Mouse (Mus musculus) intestine, embryonic 14.5 days (tissue): ENCODE data around the gene Chmp4b. TPM values are rescaled to one million over a fixed set of nuclear protein-coding genes. Genes with fewer than 3 reads are reported as not detected.

Experiments
- ATAC-seq: fragments of 200-750 bp; cut with Nextera tagmentation; replicated peaks from 2 replicates; pipeline ENCODE4 v1.8.0; 2017; ENCODE audit warnings: low read depth, moderate number of reproducible peaks, moderate TSS enrichment, moderate library complexity; ENCODE audit not compliant: low FRiP score, low TSS enrichment
- DNase-seq: peaks from one replicate; pipeline ENCODE4 v3.0.0-alpha.2; 2018; ENCODE audit warnings: low spot score
- H3K27ac ChIP-seq: fragments of 300-500 bp; sonication (generic); 2 replicates; pipeline ENCODE4 v1.5.1; 2014; ENCODE audit warnings: low read depth, mild to moderate bottlenecking, control low read depth
- H3K27me3 ChIP-seq: fragments of 300-500 bp; sonication (generic); replicated peaks from 2 replicates; pipeline ENCODE4 v1.6.1; 2014; ENCODE audit warnings: low read length, control low read depth; ENCODE audit not compliant: control insufficient read depth, insufficient read depth
- H3K36me3 ChIP-seq: fragments of 300-500 bp; sonication (generic); 2 replicates; pipeline ENCODE4 v1.6.1; 2014; ENCODE audit warnings: low read length, control low read depth; ENCODE audit not compliant: control insufficient read depth, insufficient read depth
- H3K4me1 ChIP-seq: fragments of 300-500 bp; sonication (generic); replicated peaks from 2 replicates; pipeline ENCODE4 v1.6.1; 2014; ENCODE audit warnings: low read length, control low read depth, mixed read lengths; ENCODE audit not compliant: control insufficient read depth, insufficient read depth
- H3K4me2 ChIP-seq: fragments of 300-500 bp; sonication (generic); 2 replicates; pipeline ENCODE4 v1.6.1; 2014; ENCODE audit warnings: low read length
- H3K4me3 ChIP-seq: fragments of 300-500 bp; sonication (generic); 2 replicates; pipeline ENCODE4 v1.5.1; 2014; ENCODE audit warnings: low read depth, low read length, control low read depth, mixed read lengths
- H3K9ac ChIP-seq: fragments of 300-500 bp; sonication (generic); 2 replicates; pipeline ENCODE4 v1.6.1; 2014; ENCODE audit warnings: mild to moderate bottlenecking, low read length
- H3K9me3 ChIP-seq: fragments of 300-500 bp; sonication (generic); 2 replicates; pipeline ENCODE4 v1.6.1; 2016; ENCODE audit warnings: low read length, control low read depth; ENCODE audit not compliant: control insufficient read depth
- WGBS: fragments of 180-500 bp; shearing (Covaris S2); extraction: QIAGEN DNeasy Blood & Tissue Kit; methylation state at CpG from one replicate; pipeline ENCODE4 v1.1.7; 2014; 5-methylcytosine and 5-hydroxymethylcytosine counted together
- polyA plus RNA-seq: library from polyadenylated mRNA; unstranded; fragments of >200 nt; fragmentation: Nextera tagmentation; extraction: Ambion mirVana; gene quantifications from 2 replicates; pipeline ENCODE4 v1.2.1, GENCODE M21; 2014

Chmp4b gene
- polyA plus RNA-seq, 1 experiment from 2014 or later: 15.8 TPM

DNA sequence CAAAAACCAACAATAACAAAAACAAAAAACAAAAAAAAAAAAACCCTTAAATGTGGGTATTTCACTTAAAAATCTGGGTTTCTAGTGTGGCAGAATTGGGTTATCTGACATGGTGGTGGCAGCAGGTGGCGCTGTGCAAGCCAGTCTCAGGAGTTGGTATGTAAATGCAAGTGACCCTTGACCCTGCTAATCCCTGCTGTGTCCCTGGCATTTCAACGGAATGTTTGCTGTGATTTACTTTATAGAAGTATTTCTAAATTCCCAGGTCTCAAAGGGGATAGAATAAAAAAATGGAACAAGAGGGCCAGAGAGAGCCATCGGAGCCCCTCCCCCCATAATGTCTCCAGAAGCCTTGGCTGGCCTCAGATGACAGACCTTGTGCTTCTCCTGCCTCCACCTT is 3.4 kb upstream of the Chmp4b start:
- 20% methylated on average over 3 of the region's 3 CpGs for WGBS
- no peak for ATAC-seq
- H3K9ac ChIP-seq: no peak overlapping the region
- H3K9me3 ChIP-seq: no peaks in the 10 kb centered on the region
- DNase-seq: no peak
- no peaks in the 10 kb centered on the region for H3K27me3 ChIP-seq
- H3K4me3 ChIP-seq: no peak overlapping the region
- no peak overlapping the region for H3K27ac ChIP-seq
- H3K4me1 ChIP-seq: 0 out of 2 replicates have a peak, but pooled peaks cover 3% of the 10 kb centered on the region
- H3K4me2 ChIP-seq: no peak overlapping the region
- H3K36me3 ChIP-seq: peaks cover 10% of the 10 kb centered on the region; the same call in 1 of the 2 replicates

DNA sequence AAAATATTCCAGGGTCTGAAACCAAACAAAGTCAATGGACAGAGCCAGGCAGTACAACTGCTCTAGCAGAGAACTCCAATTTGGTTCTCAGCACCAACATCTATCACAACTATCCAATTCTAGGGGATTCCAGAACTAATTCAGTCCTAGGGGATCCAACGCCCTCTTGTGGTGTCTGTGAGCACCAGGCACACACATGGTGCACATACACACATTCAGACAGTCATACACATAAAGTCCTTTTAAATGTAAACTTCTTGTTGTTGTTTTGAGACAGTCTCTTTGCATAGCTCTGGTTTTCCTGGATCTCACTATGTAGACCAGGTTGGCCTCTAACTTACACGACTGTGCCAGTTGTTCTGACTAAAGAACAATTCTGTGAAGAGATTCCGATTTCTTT is 1.1 kb upstream of the Chmp4b start:
- no peak overlapping the region for H3K4me3 ChIP-seq
- no peaks in the 10 kb centered on the region for H3K27me3 ChIP-seq
- H3K4me1 ChIP-seq: 0 out of 2 replicates have a peak, but pooled peaks cover 3% of the 10 kb centered on the region
- H3K9me3 ChIP-seq: no peaks in the 10 kb centered on the region
- ATAC-seq (no peak), DNase-seq (no peak)
- H3K9ac ChIP-seq: no peak overlapping the region
- WGBS: 79% methylated on average over 3 of the region's 3 CpGs
- peaks cover 7% of the 10 kb centered on the region; the same call in 1 of the 2 replicates for H3K36me3 ChIP-seq
- no peak overlapping the region for H3K4me2 ChIP-seq
- H3K27ac ChIP-seq: peak overlapping the region; percentile 82; the same call in 1 of the 2 replicates

DNA sequence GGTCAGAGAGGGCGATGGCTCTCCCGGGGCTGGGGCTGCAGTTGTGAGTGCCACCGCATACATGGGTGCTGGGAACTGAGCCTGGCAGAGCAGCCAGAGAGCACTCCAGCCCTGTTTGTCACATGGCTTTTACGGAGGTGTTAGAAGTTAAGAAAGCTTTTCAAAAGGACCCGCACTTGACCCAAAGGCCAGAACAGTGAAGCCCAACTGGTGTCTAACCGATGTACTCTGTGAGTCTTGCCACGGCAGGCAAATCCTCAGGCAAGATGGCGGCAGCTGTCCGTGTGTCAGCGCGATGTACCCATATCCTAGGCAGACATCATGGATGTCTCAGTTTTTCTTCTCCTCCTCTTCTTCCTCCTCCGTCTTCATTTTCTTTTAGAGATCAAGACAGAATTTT is 3.5 kb downstream of the Chmp4b start:
- WGBS: 93% methylated on average over 12 of the region's 12 CpGs
- Histone ChIP-seq H3K4me2 (no peak overlapping the region), H3K27me3 (no peaks in the 10 kb centered on the region), H3K27ac (no peak overlapping the region), H3K9ac (no peak overlapping the region), H3K9me3 (no peaks in the 10 kb centered on the region), H3K36me3 (no peaks in the 10 kb centered on the region), H3K4me3 (no peak overlapping the region), H3K4me1 (peaks cover 24% of the 10 kb centered on the region)
- ATAC-seq: no peak
- DNase-seq: no peak

DNA sequence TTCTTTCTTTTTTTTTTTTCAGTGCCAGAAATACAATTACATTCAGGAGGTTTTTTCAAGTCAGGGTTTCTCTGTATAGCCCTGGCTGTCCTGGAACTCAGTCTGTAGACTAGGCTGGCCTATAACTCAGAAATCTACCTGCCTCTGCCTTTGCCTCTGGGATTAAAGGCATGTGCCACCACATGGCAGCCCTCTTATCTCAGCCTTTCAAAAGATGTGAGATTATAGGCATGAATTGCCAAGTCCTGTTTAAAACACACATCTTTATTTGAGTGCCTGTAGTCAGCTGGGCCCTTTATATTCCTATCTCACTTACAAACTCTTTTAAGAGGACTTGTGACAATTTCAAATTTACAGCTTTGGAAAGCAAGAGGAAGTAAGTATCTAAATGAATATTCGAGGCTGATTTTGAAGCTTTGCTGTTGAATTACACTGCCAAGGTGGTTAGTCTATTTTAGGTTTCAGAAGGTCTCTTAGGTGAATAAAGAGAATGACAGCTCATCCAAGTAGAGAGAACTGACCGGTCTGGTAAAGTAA is 4.4 kb downstream of the Chmp4b start:
- Histone ChIP-seq H3K9me3 (no peaks in the 10 kb centered on the region), H3K27me3 (no peaks in the 10 kb centered on the region), H3K4me2 (peak overlapping the region; percentile 50), H3K27ac (peak overlapping the region; percentile 40; the same call in 1 of the 2 replicates), H3K4me1 (peaks cover 21% of the 10 kb centered on the region), H3K4me3 (peak overlapping the region; percentile 67; the same call in 1 of the 2 replicates), H3K36me3 (peaks cover 7% of the 10 kb centered on the region; the same call in 1 of the 2 replicates), H3K9ac (peak overlapping the region; percentile 29; the same call in 1 of the 2 replicates)
- ATAC-seq: no peak
- no peak for DNase-seq
- 66% methylated on average over 2 of the region's 2 CpGs for WGBS

DNA sequence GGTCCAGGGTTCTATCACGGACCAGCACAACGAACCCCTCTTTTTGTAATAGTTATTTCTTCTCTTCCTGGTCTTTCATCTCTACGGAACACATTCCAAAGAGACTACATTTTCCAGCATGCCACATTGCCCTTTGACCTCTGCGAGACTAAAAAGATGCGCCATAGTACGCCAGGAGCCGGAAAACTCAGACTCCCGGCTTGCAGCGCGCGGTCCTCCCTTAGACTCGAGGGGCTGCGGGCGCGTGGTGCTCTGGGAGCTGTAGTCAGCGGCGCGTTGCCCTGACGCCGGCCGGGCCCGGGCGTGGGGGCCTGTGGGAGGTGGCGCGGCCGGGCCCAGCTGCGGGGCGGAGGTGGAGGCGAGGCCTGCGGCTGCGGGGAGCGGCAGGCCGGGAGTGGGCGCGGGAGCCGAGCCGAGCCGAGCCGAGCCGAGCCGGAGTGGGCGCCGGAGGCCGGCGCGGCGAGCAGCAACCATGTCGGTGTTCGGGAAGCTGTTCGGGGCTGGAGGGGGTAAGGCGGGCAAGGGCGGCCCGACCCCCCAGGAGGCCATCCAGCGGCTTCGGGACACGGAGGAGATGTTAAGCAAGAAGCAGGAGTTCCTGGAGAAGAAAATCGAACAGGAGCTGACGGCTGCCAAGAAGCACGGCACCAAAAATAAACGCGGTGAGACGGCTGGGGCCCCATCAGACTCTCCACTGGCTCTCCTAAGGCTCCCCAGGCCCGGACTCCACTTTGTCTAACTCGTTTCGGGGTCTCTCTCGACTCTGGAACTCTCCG is 5.4 kb downstream of the Chmp4b start:
- peak overlapping the region; percentile 89 for H3K9ac ChIP-seq
- WGBS: 0% methylated on average over 67 of the region's 67 CpGs
- no peaks in the 10 kb centered on the region for H3K27me3 ChIP-seq
- H3K4me3 ChIP-seq: peak overlapping the region; percentile 67
- H3K36me3 ChIP-seq: peaks cover 17% of the 10 kb centered on the region
- H3K9me3 ChIP-seq: no peaks in the 10 kb centered on the region
- H3K4me1 ChIP-seq: peaks cover 21% of the 10 kb centered on the region
- ATAC-seq: peak; percentile 99
- peak overlapping the region; percentile 73 for H3K27ac ChIP-seq
- peak overlapping the region; percentile 71 for H3K4me2 ChIP-seq
- DNase-seq: peak; percentile 93

DNA sequence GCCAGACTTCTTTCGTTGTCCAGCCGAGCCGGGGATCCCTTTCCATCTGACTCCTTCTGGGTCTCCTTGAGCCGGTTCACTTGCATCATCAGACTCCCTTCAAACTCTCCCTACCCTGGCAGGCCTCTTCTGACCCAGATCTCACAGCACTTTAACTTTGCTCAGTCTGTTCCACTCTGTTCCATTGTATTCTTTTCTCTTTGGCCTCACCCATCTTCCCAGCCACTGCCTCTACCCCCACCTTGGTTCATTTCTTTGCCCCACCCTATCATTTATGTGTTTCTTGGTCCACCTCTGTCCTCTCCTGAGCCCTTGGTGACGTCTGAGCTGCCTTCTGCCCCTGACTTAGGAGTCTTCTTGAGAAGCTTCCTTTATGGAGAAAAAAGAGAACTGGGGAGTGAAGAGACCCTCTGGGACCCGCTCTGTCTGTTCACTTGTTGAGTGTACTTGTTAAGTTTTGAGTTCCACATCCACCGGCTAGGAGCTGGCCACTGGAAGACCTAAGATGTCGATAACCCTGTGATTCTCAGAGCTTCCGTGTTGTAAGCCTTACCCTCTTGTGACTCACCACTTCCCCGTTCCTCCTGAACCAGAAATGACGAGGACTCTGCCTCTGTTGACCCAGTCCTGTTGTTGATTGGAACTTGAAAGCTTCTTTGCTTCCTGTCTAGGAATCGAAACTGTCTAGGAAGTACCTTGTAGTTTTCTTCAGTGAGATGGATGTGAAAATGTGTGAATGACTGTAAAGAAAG is 6.2 kb downstream of the Chmp4b start:
- Histone ChIP-seq H3K27me3 (no peaks in the 10 kb centered on the region), H3K27ac (peak overlapping the region; percentile 73), H3K36me3 (peaks cover 19% of the 10 kb centered on the region), H3K4me2 (peak overlapping the region; percentile 71), H3K4me3 (peak overlapping the region; percentile 67), H3K9ac (peak overlapping the region; percentile 89), H3K9me3 (no peaks in the 10 kb centered on the region), H3K4me1 (peaks cover 21% of the 10 kb centered on the region)
- peak; percentile 70 for DNase-seq
- 3% methylated on average over 12 of the region's 12 CpGs for WGBS
- ATAC-seq: peak; percentile 11; the same call in 1 of the 2 replicates

DNA sequence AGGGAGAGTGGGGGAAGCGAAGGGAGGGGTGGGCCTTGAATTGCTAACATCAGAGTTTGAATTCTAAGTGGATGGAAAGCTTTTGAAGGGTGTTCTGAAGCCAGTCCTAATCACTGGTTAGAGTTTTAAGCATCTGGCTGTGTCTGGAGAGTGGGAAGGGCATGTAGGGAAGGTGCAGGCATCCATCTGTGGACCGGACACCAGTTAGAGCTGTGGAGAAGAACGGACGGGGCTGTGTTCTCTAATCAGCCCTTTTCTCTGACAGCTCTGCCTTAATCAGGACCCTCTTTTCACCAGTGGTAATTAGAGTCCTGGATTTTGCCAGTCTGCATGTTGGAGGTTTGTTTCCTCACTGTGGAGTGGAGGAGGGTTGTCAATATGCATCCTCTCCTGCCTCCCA is 7.6 kb downstream of the Chmp4b start:
- 80% methylated on average over 4 of the region's 4 CpGs for WGBS
- Histone ChIP-seq H3K9me3 (no peaks in the 10 kb centered on the region), H3K4me2 (peak overlapping the region; percentile 71), H3K36me3 (peaks cover 20% of the 10 kb centered on the region), H3K4me3 (no peak overlapping the region), H3K4me1 (peaks cover 21% of the 10 kb centered on the region), H3K9ac (no peak overlapping the region), H3K27me3 (no peaks in the 10 kb centered on the region), H3K27ac (0 out of 2 replicates have a peak overlapping the region, but pooled peaks have one; percentile 17)
- ATAC-seq (no peak), DNase-seq (no peak)

DNA sequence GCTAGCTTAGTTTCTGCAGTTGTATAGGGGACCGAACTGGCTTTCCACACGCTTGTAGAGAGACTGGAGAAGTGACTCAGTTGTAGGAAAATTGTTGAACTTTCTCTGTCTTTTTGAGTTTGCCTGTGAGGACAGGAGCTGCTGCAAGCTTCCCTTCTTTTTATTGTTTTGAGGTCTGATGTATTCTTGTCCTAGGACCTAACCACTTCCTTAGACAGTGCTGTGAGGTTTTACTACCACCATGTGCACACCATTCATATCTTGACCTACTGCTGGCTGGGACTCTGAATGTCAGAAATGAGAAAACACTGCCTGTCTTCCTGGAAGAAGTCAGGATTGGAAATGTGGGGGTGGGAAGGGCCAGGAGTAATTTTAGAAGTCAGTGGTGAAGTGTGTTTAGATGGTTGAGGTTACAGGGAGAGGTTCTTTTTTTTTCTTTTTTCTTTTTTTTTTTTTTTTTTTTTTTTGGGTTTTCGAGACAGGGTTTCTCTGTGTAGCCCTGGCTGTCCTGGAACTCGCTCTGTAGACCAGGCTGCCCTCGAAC is 8.1 kb downstream of the Chmp4b start:
- H3K27me3 ChIP-seq: no peaks in the 10 kb centered on the region
- H3K9ac ChIP-seq: no peak overlapping the region
- H3K4me3 ChIP-seq: no peak overlapping the region
- H3K4me1 ChIP-seq: peaks cover 21% of the 10 kb centered on the region
- H3K4me2 ChIP-seq: peak overlapping the region; percentile 71; the same call in 1 of the 2 replicates
- H3K27ac ChIP-seq: 0 out of 2 replicates have a peak overlapping the region, but pooled peaks have one; percentile 17
- H3K9me3 ChIP-seq: no peaks in the 10 kb centered on the region
- 94% methylated on average over 3 of the region's 5 CpGs for WGBS
- ATAC-seq: no peak
- H3K36me3 ChIP-seq: peaks cover 23% of the 10 kb centered on the region
- no peak for DNase-seq
